Mouse (Mus musculus) liver, postnatal 0 days (tissue): ENCODE results near the gene Zap70.

Source experiments
- CTCF ChIP-seq: sonication (generic); IDR thresholded peaks from 2 replicates; pipeline ENCODE4 v1.5.1; 2016; ENCODE audit warnings: antibody characterized with exemption, low read depth
- EP300 ChIP-seq: IDR thresholded peaks from 2 replicates; pipeline ENCODE4 v1.6.1; 2016; ENCODE audit warnings: antibody characterized with exemption, low read depth, mild to moderate bottlenecking

GRCm38 (mm10) chr1:36782476-36782875, 20.9 kb downstream of the Zap70 start:
- TF ChIP-seq CTCF (no peak), EP300 (no peak)
